Mouse (Mus musculus) cerebellum, adult 11 months (tissue): ENCODE results near the gene Ppp1r13b.

Experiments
- DNase-seq: peaks from one replicate; pipeline ENCODE4 v3.0.0; 2022

The Ppp1r13b gene

DNA sequence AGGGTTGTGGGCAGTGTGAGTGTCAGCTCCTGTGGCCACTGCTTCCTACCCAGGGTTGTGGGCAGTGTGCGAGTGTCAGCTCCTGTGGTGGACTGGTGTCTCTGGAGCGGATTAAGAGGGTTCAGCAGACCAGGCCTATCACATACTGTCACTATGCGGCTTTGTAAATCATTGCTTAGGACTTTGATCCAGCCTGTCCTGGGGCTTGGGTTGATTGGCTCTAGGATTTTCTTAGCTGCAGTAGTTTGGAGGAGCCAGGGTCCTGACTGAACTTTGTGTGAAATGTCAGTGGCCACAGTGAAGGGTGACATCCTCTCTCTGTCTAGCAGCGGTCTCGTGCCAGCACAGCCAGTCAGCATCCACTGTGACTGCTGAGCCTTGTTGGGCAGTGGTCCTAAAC lies 117.8 kb downstream of the Ppp1r13b start:
- no peak for DNase-seq

DNA sequence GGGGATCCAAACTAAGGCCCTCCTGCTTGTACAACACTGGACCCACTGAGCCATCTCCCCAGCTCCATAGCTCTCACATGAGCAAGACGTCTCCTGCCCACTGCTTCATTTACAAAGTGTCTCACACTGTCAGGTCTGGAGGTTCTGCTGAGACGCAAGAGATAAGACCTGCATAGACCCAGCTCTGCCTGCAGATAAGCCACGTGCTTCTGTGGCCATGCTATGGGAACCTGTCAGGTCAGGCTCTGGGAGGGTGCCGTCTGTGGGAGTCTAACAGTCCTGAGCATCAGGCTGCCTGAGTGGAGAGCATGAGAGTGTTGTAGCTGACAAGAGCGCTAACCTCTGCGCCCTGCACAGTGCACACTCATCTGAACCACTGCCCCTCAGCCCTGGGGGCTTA lies 120.9 kb downstream of the Ppp1r13b start:
- no peak for DNase-seq

DNA sequence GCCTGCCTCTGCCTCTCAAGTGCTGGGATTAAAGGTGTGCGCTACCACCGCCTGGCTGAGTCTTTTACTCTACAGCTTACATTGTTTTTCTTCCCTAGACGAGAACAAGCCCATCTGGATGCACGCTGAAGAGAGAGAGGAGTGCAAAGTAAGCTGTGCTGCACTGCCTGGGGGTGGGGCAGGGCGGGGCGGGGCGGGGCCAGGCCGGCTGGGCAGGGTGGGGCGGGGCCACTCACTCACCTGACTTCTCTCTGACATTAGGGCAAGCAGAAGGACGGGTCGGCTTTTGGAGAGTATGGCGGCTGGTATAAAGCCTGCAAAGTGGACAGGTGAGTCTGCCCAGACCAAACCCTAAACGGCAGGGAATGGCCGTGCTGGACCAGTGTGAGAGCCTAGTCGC lies 122.7 kb downstream of the Ppp1r13b start:
- no peak for DNase-seq

DNA sequence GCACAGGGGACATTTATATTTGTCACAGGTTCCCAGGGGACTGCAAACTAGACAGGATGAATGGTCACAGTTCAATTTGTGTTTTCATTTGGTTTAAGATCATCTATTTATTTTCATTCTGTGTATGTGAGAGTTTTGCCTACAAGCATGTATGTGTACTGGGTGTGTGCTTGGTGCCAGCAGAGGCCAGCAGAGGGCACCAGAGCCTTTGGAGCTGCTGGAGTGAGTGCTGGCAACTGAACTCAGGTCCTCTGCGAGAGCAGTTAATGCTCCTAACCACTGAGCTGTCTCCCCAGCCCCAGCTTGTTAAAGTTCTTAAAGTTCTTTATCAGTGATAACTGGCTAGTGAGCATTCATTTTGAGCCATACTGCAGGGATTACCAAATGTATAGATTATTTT lies 128.4 kb downstream of the Ppp1r13b start:
- DNase-seq, result no peak
